Mouse (Mus musculus) heart, postnatal 25 days (tissue): ENCODE measurements around the gene Cpt1b. TPM values are rescaled to one million over a fixed set of nuclear protein-coding genes. Genes with fewer than 3 reads are reported as not detected.

Experiments
- total RNA-seq, 2 experiments: library from RNA; stranded (reverse); gene quantifications; 2 replicates each; pipeline ENCODE4 v1.2.3; 2021

Cpt1b gene
- total RNA-seq, 2 experiments from 2014 or later = 512 to 569 TPM

Other genes with a start within 250 kb of the Cpt1b start
- 10 to 100 TPM; 81.5 to 86.1 TPM for gene Plxnb2, start 245.1 kb downstream of the Cpt1b start, total RNA-seq
- gene Dennd6b, start 229.4 kb downstream of the Cpt1b start, total RNA-seq = 1 to 10 TPM; 8.4 to 8.7 TPM
- 10 to 100 TPM; 63.4 to 65.0 TPM for gene Ppp6r2, start 214.3 kb downstream of the Cpt1b start, total RNA-seq
- gene Sbf1, start 110.6 kb downstream of the Cpt1b start, total RNA-seq = 10 to 100 TPM; 58.3 to 64.4 TPM
- gene Adm2, start 103.1 kb downstream of the Cpt1b start, total RNA-seq = not detected
- not detected for gene Miox, start 91.5 kb downstream of the Cpt1b start, total RNA-seq
- 10 to 100 TPM; 30.6 to 31.8 TPM for gene Lmf2, start 70.2 kb downstream of the Cpt1b start, total RNA-seq
- gene Ncaph2, start 70.1 kb downstream of the Cpt1b start, total RNA-seq = 10 to 100 TPM; 52.0 to 60.4 TPM
- 10 to 100 TPM; 23.0 to 24.2 TPM for gene Sco2, start 52.0 kb downstream of the Cpt1b start, total RNA-seq
- under 1 TPM; 0.44 to 0.64 TPM for gene Tymp, start 48.8 kb downstream of the Cpt1b start, total RNA-seq
- 1 to 10 TPM; 1.3 TPM for gene Odf3b, start 46.6 kb downstream of the Cpt1b start, total RNA-seq
- not detected for gene Klhdc7b, start 40.9 kb downstream of the Cpt1b start, total RNA-seq
- not detected for gene Syce3, start 15.4 kb downstream of the Cpt1b start, total RNA-seq
- 1 to 10 TPM; 1.5 TPM for gene C730034F03Rik, start 3.7 kb upstream of the Cpt1b start, total RNA-seq
- 10 to 100 TPM; 14.5 to 16.4 TPM for gene Gm44502, start 3.8 kb upstream of the Cpt1b start, total RNA-seq
- gene Chkb, start 4.0 kb upstream of the Cpt1b start, total RNA-seq = 10 to 100 TPM; 40.6 to 44.9 TPM
- gene Mapk8ip2, start 28.1 kb upstream of the Cpt1b start, total RNA-seq = under 1 TPM; 0.10 to 0.11 TPM
- 10 to 100 TPM; 12.0 to 13.1 TPM for gene Arsa, start 51.6 kb upstream of the Cpt1b start, total RNA-seq
- gene Shank3, start 73.8 kb upstream of the Cpt1b start, total RNA-seq = 10 to 100 TPM; 48.2 to 53.3 TPM
- under 1 TPM in 1 of 2 experiments, not detected in 1; 0.36 TPM for gene Acr, start 142.5 kb upstream of the Cpt1b start, total RNA-seq
- 1 to 10 TPM; 3.5 to 7.5 TPM for gene Rabl2, start 166.1 kb upstream of the Cpt1b start, total RNA-seq